Mouse (Mus musculus) gastrocnemius, adult 2 months (tissue): ENCODE data around the gene 5730455P16Rik. TPM values are rescaled to one million over a fixed set of nuclear protein-coding genes. Genes with fewer than 3 reads are reported as not detected.

Experiments
- DNase-seq: peaks from one replicate; pipeline ENCODE4 v3.0.0; 2022
- H3K27ac ChIP-seq: fragments of 200-600 bp; 2 replicates; pipeline ENCODE4 v1.8.1; 2022; ENCODE audit warnings: mild to moderate bottlenecking
- H3K4me3 ChIP-seq: fragments of 200-600 bp; 2 replicates; pipeline ENCODE4 v1.8.1; 2022; ENCODE audit warnings: mild to moderate bottlenecking, moderate library complexity
- CTCF ChIP-seq: fragments of 200-600 bp; IDR thresholded peaks from 2 replicates; pipeline ENCODE4 v1.8.1; 2022; ENCODE audit warnings: antibody characterized with exemption, mild to moderate bottlenecking, moderate library complexity
- intact Hi-C: fragments of 180-260 bp; cut with DNase I; formaldehyde crosslinking; loops from one replicate; pipeline ENCODE4 v1.15.1; 2025
- total RNA-seq, 2 experiments: library from RNA; stranded (reverse); gene quantifications; 2 replicates each; pipeline ENCODE4 v1.2.3; 2021

Gene 5730455P16Rik
- total RNA-seq, 2 experiments from 2014 or later: 36.4 to 37.9 TPM

DNA sequence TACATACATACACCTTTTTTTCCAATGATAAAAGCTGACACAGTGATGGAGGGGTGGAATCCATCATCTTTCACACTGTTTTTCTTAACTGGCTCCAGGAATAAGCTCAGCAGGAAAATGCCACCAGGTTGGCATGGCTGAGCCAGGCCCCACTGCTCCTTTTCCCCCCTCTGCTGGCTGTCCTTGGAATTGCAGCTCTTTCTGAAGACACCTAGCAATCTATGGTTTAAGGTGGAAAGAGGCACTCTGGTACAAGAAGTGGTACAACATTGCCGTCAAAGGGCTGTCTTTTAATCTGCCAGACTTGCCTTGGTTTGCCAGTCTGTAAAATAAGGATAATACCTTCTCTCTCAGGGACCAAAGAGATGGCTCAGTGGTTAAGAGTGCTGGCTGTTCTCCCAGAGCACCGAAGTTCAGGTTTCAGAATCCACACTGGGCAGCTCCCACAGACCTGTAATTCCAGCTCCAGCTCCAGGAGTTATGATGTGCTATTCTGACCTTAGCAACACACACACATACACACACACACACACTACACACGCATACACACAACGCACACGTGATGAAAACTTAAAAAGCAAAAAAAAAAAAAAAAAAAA, 25.9 kb downstream of the 5730455P16Rik start:
- intact Hi-C loops: loop anchor here (1.0 to 5.0 kb wide), 2 partner anchors 50 to 65 kb away; partner anchors contain the start of gene Rhbdl3
- Histone ChIP-seq H3K4me3 (peak overlapping the region; percentile 28; the same call in 1 of the 2 replicates), H3K27ac (no peak overlapping the region; the same call in 1 of the 2 replicates)
- peak; percentile 86 for DNase-seq
- TF ChIP-seq CTCF: no peak; the same call in 1 of the 2 replicates

DNA sequence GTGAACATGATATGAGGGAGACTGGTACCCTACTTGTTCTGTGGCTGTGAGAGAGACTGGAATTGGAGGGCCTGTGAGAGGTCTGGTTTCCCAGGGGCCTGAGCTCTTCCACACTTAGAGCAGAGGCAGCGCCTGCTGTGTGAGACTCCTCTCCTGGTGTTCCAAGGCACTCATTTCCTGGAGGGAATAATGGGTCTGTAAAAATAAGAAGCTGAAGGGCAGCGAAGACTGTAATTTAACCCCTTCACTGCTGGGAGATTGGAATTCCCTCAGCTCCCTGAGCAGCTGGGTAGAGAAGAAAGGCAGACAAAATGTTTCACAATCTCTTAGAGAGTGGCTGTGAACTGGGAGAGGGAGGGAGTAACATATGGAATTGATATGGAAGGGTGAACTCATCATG, 35.4 kb downstream of the 5730455P16Rik start:
- Histone ChIP-seq H3K27ac (no peak overlapping the region), H3K4me3 (no peak overlapping the region)
- intact Hi-C loops: no loop called here
- DNase-seq: no peak
- no peak for TF ChIP-seq CTCF

DNA sequence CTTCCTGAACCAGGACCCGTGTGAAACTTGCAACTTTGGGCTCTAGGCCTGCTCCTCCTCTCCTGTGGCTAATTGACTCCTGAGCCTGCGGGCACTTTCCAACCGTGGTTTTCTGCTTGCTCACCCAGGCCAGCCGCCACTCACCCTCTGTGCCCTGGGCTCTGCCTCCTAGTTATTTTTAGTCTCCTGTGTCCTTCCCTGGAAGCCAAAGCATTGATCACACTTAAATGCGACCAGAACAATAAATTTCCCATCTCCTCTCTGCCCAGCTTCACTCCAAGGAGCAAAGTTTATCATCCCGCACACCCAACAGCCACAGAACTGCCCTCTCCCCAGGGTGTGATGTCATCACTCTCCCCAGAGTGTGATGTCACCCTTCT, 41.5 kb downstream of the 5730455P16Rik start:
- peak overlapping the region; percentile 63 for H3K27ac ChIP-seq
- DNase-seq: peak; percentile 50

DNA sequence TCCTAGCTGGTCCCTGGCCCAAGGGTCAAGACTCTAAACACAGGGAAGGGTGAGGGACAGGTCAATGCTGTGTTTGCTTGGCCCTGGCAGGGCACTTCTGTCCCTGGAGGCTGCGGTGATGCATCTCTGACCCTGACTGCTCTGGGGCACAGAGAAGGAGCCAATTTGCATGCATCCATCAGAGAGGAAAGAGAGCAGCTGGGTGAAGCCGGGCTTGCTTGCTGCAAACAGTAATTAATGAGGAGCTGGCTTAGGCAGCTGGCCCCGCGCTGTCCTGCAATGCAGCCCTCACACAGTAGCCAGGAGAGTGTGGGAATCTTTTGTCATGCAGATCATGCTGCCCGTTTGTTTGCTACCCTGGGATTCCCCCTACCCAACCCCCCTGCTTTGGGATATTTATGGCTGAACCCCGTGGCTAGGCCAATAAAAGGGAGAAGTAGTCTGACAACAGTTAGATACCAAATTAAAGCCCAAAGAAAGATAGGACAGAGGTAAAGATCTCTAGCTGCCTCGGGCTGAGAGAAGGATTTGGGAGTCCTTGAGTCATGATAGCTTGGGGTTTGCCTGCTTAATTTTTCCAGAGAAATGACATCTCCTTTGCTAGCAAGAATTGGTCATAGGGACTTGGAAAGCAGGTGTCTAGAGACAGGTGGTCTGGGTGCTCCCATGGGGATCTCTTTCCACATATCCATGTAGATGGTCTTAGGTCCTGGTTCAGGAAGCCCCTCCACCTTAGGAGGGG, 42.1 kb downstream of the 5730455P16Rik start:
- no peak for TF ChIP-seq CTCF
- intact Hi-C loops: no loop called here
- DNase-seq: no peak
- Histone ChIP-seq H3K4me3 (no peak overlapping the region), H3K27ac (peak overlapping the region; percentile 63)

More for the DNA sequence above, 41.5 kb downstream of the 5730455P16Rik start:
- no peak overlapping the region for H3K4me3 ChIP-seq
- intact Hi-C loops: no loop called here
- no peak for TF ChIP-seq CTCF

DNA sequence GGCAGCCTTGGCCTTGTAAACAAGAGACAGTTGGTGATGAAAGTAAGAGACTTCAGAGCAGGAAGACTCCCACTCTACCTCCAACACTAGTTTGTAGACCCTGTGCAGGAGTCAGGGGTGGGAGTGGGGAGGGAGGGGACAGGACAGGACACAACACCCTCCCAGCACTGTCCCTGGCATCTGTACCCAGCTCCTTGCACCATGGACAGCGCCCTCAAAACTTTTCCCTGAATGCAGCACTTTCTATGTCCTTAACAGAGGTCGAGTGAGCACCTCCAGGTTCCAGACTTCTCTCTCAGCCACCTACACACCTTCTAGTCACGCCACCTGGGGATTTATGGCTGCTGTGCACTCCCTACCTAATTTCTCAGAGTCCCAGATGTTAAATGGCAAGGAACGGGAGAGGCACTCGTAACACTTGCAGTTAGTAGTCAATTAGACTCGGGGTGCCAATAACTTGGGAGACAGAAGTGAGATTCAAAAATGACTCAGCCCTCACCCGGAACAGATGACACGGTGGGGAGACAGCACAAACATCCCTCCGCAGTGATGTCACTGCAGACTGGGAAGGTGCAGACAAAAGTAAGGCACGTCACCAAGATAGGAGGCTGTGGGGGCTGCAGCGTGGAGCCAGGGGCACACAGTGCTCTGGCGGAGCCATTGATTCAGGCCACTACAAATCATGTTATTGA, 45.0 kb downstream of the 5730455P16Rik start:
- H3K4me3 ChIP-seq: no peak overlapping the region
- intact Hi-C loops: no loop called here
- no peak overlapping the region for H3K27ac ChIP-seq
- TF ChIP-seq CTCF: no peak
- no peak for DNase-seq

DNA sequence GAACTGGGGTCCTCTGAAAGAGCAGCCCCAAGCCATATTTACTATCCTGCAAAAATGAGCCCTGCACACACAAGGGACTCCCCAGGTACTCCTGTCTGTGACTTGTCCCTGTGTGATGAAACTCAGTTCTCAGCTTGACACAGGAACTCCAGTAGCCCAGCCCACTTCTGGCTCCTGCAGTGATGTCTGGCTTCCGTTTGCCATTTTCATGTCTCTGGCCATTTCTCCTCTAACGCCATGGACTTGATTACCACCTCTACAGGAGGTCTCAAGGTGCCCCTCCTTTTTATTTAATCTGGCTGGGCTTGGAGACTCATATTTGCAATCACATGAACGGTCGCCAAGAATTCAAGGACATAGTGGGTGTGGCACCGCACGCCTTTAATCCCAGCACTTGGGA, 53.2 kb downstream of the 5730455P16Rik start:
- intact Hi-C loops: no loop called here
- DNase-seq: no peak
- Histone ChIP-seq H3K27ac (no peak overlapping the region), H3K4me3 (no peak overlapping the region)
- no peak for TF ChIP-seq CTCF

DNA sequence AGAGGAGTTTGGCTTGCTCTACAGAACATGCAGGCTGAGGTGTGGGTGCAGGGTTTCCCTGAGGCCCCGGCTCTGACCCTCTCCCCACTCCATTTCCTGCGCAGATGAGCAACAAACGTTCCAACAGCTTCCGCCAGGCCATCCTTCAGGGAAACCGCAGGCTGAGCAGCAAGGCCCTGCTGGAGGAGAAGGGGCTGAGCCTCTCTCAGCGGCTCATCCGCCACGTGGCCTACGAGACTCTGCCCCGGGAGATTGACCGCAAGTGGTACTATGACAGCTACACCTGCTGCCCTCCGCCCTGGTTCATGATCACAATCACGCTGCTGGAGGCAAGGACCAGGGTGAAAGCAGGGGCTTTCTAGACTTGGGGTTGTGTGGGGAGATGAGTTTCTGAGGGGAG, 54.6 kb downstream of the 5730455P16Rik start:
- intact Hi-C loops: no loop called here
- no peak for DNase-seq
- no peak overlapping the region for H3K27ac ChIP-seq
- no peak overlapping the region for H3K4me3 ChIP-seq
- no peak for TF ChIP-seq CTCF

DNA sequence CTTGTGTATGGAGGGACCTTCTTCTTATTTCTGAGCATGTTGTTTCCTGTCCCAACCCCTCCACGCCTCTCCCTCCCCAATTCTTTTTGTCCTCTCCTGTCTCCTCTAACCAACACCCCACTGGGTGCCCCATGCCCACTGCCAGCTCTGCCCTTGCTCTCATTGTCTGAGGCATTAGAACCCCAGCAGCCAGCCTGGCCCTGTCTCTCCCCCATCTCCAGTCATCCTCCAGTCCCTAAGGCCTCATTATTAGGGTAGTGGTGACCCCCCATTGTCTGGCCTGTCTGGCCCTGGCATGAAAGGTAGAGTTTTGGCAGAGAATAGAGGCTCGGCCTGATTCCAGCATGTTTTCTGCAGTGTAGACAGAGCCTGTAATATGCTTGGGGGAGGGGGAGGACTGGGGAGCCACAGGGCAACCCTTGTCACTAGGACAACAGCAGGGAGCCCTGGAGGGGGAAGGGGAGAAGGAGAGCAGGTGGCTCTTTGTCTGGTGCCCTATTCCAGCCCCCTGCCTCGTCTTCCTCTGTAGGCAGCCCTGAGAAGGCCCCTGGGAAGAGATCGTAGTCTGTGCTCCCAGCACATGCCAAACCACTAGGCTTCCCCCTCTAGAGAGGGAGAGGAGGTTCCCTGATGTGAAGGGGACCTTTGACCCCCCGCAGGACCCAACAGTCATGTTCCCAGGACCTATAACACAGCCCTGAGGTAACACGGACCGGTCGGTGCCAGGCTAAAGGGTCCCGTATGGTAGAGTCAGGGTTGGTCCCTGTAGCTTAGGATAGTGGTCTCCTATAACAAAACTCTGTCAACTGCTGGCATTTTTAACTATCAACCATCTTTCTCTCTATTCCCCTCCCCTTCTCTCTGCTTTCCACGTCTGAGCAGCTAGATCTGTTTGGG, 61.8 kb downstream of the 5730455P16Rik start:
- intact Hi-C loops: no loop called here
- no peak for TF ChIP-seq CTCF
- Histone ChIP-seq H3K27ac (no peak overlapping the region), H3K4me3 (no peak overlapping the region)
- no peak for DNase-seq

DNA sequence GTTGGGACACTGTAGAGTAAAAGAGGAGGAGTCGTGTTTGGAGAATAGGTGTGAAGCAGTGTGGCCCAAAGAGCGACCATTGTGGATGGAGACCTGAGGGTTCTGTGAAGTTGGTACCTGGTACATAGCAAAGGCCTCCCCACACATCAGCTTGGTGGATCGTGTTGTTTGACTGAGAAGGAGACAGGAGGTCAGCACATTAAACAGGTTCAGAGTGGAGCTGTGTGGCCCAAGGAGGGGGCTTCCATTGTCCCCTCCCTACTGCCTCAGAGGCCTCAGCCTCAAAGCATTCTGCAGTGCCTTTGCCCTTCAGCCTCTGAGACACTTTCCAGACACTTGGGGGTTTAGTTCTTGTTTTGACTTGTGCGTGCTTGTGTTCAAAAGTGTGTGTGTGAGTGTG, 63.9 kb downstream of the 5730455P16Rik start:
- TF ChIP-seq CTCF: no peak
- Histone ChIP-seq H3K4me3 (no peak overlapping the region), H3K27ac (no peak overlapping the region)
- intact Hi-C loops: no loop called here
- DNase-seq: no peak

DNA sequence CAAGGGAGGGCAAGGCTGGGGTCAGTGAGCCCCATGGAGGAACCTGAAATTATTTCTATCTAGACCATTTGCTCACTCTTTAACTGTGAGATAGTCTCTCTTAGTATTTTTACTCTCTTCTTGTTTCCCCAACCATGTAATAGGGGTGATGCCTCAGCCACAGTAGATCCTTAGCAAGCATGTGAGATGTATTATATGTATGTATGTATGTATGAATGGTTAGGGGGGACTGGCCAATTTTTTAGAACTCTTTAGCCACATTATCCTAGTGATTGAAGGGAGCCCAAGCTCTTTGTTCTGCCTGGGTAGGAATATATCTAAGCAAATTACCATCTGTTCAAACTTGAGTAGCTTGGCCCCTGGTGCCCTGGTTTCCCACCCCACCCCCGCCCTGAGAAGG, 64.4 kb downstream of the 5730455P16Rik start:
- DNase-seq: no peak
- Histone ChIP-seq H3K27ac (no peak overlapping the region), H3K4me3 (no peak overlapping the region)
- TF ChIP-seq CTCF: no peak
- intact Hi-C loops: no loop called here

DNA sequence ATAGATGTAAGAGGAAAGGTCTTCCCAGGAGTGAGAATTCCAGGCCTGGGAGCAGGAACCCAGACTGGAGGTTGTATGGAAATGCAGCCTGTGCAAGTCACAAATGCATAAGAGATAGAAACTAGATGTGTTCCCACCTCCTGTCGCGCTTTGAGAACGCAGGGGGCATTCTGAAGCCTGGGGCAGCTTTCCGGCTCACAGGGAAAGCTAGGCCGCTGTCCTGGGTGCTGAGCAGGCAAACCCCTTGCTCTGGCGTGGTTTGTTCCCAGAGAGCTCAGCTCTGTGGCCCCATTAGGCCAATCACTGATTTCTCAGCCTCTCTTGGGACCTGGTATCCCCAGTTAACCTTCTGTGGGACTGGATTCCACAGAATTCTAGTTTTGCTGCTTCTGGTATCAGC, 65.3 kb downstream of the 5730455P16Rik start:
- no peak for TF ChIP-seq CTCF
- no peak for DNase-seq
- H3K27ac ChIP-seq: no peak overlapping the region
- intact Hi-C loops: no loop called here
- H3K4me3 ChIP-seq: no peak overlapping the region

DNA sequence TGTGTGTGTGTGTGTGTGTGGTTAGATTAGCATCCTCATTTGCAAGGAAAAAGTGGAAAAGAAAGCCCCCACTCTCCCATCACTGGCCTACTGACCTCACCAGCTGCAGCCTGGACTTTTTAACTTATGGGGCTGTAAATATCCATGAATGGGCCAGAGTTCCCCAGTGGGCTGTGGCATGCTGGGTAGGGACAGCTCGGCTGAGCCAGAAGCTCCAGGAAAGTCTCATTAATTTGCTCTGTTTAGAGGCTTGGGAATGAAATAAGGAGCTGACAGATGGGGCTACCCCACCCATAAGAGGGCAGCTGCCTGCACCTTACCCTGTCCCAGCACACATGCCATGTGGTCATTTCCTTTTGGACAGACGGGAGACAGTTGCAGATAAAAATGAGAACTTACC, 65.8 kb downstream of the 5730455P16Rik start:
- intact Hi-C loops: no loop called here
- Histone ChIP-seq H3K27ac (no peak overlapping the region), H3K4me3 (no peak overlapping the region)
- no peak for DNase-seq
- no peak for TF ChIP-seq CTCF

DNA sequence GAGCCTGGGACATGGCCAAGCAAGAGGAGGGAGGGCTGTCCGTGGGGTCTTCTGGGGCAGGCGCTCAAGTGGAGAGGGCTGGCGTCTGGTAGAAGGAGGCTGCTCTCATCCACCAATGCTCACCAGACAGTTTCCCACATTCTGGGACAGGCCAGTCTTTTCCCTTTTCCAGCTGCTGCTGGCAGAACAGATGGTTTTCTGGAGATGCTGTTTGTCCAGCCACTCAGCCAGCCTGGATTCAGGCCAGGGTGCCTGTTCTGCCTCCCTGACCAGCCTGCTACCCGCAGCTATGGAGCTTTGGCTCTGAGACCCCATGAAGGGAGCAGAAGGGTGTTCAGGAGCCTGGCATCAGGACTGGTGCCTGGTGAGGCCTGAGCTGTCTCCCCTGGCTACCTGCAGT, 66.6 kb downstream of the 5730455P16Rik start:
- Histone ChIP-seq H3K27ac (no peak overlapping the region), H3K4me3 (no peak overlapping the region)
- no peak for TF ChIP-seq CTCF
- peak; percentile 33 for DNase-seq
- intact Hi-C loops: no loop called here

Other genes starting within 250 kb of the 5730455P16Rik start
- gene Tefm, start 235.9 kb downstream of the 5730455P16Rik start, total RNA-seq: 10 to 100 TPM; 18.6 to 24.1 TPM
- gene Adap2, start 223.9 kb downstream of the 5730455P16Rik start, total RNA-seq: 1 to 10 TPM; 4.2 to 4.7 TPM
- 1 to 10 TPM; 2.2 to 2.4 TPM for gene Rnf135, start 194.2 kb downstream of the 5730455P16Rik start, total RNA-seq
- gene Rhot1, start 169.0 kb downstream of the 5730455P16Rik start, total RNA-seq: 10 to 100 TPM; 43.6 to 45.3 TPM
- 1 to 10 TPM; 3.9 to 7.6 TPM for gene Rhbdl3, start 77.1 kb downstream of the 5730455P16Rik start, total RNA-seq
- 10 to 100 TPM; 60.9 to 61.1 TPM for gene Zfp207, start 5.2 kb upstream of the 5730455P16Rik start, total RNA-seq
- 100 to 1,000 TPM; 138 to 169 TPM for gene Psmd11, start 50.6 kb upstream of the 5730455P16Rik start, total RNA-seq
- under 1 TPM; 0.20 to 0.42 TPM for gene Cdk5r1, start 99.0 kb upstream of the 5730455P16Rik start, total RNA-seq